Mouse (Mus musculus) hindlimb bud, embryonic 11.5 days (tissue): ENCODE results near the gene Tbc1d22a.
"Not testable (repeated sequence)": the region's sequence is repeated elsewhere in the genome, so short reads cannot be mapped to it uniquely, and the experiment has no call there.

ENCODE experiments used
- DNase-seq: peaks from one replicate; pipeline ENCODE4 v3.0.0-alpha.2; 2012; ENCODE audit warnings: low read depth, low spot score; ENCODE audit errors: extremely low spot score

The Tbc1d22a gene

GRCm38 (mm10) chr15:86180427-86180826, 33.8 kb upstream of the Tbc1d22a start:
- no peak for DNase-seq

DNA sequence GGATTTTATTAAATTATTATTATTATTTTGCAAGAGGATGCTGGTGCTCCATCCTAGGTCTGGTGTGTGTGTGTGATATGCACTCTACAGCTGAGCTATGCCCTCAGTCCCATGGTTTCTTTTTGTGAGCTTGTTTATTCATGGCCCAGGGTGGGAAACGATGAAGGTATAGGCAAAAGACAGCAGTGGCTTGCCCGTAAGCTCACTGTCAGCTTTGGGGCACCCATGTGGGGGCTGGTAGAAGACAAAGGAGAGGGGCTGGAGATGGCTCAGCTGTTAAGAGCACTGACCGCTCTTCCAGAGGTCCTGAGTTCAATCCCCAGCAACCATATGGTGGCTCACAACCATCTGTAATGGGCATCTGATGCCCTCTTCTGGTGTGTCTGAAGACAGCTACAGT, 32.9 kb upstream of the Tbc1d22a start:
- DNase-seq = not testable (repeated sequence)

DNA sequence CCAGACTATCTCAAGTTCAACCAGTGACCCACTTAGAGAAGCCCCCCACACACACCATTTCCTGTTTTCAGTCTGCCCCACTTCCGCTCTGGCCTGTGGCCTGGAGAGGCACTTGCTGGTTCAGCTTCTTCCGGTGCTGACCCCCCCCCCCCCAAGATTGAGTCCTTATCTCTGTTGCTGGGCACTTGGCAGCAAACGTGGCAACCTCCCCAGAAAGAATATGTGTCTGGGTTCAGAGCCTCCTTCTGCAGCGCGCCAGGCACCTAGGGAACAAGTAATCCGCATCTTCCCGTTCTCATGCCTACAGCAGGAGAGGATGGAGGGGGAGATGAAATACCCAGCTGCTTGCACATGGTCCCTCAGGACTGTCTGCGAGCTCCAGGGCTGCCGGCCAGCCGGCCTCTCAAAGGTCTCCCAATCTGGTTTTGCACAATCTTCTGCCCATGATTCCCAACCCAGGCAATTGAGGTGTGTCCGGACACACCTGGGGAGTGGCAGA, 32.3 kb upstream of the Tbc1d22a start:
- no peak for DNase-seq

GRCm38 (mm10) chr15:86182646-86183045, 31.6 kb upstream of the Tbc1d22a start:
- no peak for DNase-seq

GRCm38 (mm10) chr15:86183484-86183883, 30.8 kb upstream of the Tbc1d22a start:
- no peak for DNase-seq

- no peak for DNase-seq
These were observed 30.2 kb upstream of the Tbc1d22a start for GRCm38 (mm10) chr15:86184071-86184470.

- no peak for DNase-seq
These were observed 29.2 kb upstream of the Tbc1d22a start for GRCm38 (mm10) chr15:86184851-86185688.

- peak; percentile 20 for DNase-seq
These were observed 28.3 kb upstream of the Tbc1d22a start, which contains the start of gene Cerk for GRCm38 (mm10) chr15:86185689-86186569. TSS of gene Cerk (minus strand) at chr15:86186141.

DNA sequence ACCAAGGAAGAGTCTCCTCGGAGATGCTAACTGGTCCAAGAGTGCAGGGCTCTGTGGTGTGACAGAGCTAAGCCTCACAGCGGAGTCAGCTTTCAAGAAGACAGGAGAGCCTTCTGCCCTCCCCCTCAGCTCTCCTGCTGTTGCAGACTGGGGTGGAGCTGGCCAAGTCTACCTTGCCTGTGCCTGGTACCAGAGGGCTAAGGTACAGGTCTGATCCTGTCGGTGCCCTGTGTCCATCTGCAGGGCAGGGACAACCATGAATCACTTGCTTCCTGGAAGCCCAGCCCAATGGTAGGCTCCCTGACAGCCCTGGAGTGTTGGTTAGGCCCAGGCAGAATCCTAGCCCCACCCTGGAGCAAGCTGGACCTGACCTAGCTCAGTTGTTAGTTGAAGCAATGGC, 27.6 kb upstream of the Tbc1d22a start:
- no peak for DNase-seq

- no peak for DNase-seq
These were observed 26.1 kb upstream of the Tbc1d22a start for GRCm38 (mm10) chr15:86188186-86188585.

GRCm38 (mm10) chr15:86188746-86189470, 25.4 kb upstream of the Tbc1d22a start:
- DNase-seq = no peak

GRCm38 (mm10) chr15:86190387-86190786, 23.9 kb upstream of the Tbc1d22a start:
- no peak for DNase-seq

- DNase-seq = no peak
These were observed 22.8 kb upstream of the Tbc1d22a start for GRCm38 (mm10) chr15:86191505-86191904.

DNA sequence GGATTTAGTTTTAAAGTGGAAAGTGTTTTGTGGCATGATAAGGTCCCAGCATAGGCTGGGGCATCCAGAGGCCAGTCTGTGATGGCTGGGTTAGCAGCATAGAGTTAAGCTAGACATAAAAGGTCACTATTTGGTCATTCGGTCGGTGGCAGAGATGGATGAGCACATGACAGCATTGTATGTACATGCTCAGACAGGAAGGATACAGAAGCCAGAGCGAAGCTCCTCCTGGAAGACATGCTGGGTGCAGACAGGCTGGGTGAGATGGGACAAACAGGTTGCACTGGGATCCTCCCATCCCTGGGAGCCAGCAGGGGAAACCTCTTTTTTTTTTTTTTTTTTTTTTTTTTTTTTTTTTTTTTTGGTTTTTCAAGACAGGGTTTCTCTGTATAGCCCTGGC, 22.3 kb upstream of the Tbc1d22a start:
- no peak for DNase-seq

DNA sequence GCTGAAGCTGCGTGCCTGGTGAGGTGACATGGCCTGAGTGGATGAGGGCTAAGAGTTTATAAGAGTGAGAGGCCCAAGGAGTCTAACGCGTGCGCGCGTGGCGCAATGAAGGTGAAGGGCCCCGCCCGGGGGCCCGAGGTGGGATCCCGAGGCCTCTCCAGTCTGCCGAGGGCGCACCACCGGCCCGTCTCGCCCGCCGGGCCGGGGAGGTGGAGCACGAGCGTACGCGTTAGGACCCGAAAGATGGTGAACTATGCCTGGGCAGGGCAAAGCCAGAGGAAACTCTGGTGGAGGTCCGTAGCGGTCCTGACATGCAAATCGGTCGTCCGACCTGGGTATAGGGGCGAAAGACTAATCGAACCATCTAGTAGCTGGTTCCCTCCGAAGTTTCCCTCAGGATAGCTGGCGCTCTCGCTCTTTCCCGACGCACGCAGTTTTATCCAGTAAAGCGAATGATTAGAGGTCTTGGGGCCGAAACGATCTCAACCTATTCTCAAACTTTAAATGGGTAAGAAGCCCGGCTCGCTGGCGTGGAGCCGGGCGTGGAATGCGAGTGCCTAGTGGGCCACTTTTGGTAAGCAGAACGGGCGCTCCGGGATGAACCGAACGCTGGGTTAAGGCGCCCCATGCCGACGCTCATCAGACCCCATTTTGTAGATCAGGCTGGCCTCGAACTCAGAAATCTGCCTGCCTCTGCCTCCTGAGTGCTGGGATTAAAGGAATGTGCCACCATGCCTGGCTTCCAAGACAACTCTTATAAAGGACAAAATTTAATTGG, 19.4 kb upstream of the Tbc1d22a start:
- DNase-seq = not testable (repeated sequence)

GRCm38 (mm10) chr15:86199052-86199451, 15.2 kb upstream of the Tbc1d22a start:
- no peak for DNase-seq

DNA sequence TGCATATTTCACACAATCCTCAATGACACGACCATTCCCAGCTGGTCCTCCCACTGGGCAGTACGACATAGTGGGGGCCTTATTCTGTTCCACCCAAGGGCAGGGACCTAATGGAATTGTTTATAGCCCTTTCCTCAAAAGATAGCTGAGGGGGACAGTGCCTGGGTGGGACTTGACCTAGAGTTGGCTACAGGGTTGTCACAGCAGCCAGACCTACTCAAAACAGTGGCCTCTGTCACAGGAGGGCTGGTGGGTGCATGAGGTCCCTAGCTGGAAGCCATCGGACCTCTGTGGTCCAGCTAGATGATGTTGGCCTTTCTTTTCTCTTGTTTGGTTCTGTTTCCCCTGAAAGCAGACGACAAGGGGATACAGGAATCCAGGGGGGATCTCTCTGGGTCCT, 14.8 kb upstream of the Tbc1d22a start:
- DNase-seq = no peak

DNA sequence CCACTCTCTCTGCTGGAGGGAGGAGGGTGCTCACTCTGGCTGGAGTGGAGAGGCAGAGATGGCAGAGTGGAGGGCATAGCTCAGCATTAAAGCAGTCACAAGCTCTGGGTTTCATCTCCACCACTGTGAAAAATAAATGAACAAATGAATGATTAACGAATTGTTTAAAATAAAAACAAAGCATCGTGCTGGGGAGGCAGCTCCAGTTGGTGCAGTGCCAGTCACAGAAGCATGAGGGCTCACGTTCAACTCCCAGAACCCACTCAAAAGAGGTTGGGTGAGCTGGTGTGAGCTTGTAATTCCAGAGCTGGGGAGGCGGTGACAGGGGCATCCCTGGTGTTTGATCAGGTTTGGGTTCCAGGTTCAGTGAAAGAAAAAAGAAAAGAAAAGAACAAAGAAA, 14.1 kb upstream of the Tbc1d22a start:
- no peak for DNase-seq

- no peak for DNase-seq
These were observed 13.2 kb upstream of the Tbc1d22a start for GRCm38 (mm10) chr15:86201095-86201494.

- no peak for DNase-seq
These were observed 12.4 kb upstream of the Tbc1d22a start for GRCm38 (mm10) chr15:86201696-86202330.
